Mouse (Mus musculus): ENCODE measurements around the gene Atp1a4. TPM values are rescaled to one million over a fixed set of nuclear protein-coding genes. Genes with fewer than 3 reads are reported as not detected.

Gene Atp1a4
- not detected for polyA plus RNA-seq (2015; fragmentation: Illumina TruSeq; extraction: RNeasy Lipid Tissue Mini Kit (QIAGEN cat#74804); ENCODE audit: insufficient read depth, low read depth, low replicate concordance)

GRCm38 (mm10) chr1:172258314-172258713 lies at the start of gene Atp1a4:
Gene Atp1a4 (minus strand): TSS chr1:172258414.

GRCm38 (mm10) chr1:172297611-172298537 lies 39.7 kb upstream of the Atp1a4 start, which contains the start of gene Atp1a2:
Gene Atp1a2 (minus strand): TSS chr1:172298064.

GRCm38 (mm10) chr1:172261477-172262078 lies 3.4 kb upstream of the Atp1a4 start, which contains the start of gene Igsf8:
Gene Igsf8 (plus strand): TSS chr1:172261641.

GRCm38 (mm10) chr1:172219451-172220406 lies 38.5 kb downstream of the Atp1a4 start, which contains the start of gene Casq1:
Gene Casq1 (minus strand): TSS chr1:172219868.

GRCm38 (mm10) chr1:172206141-172206917 lies 51.9 kb downstream of the Atp1a4 start, which contains the start of gene Pea15a:
Gene Pea15a (minus strand): TSS chr1:172206804.

Other genes starting within 250 kb of the Atp1a4 start
- 1.3 TPM for gene Vangl2, start 230.0 kb downstream of the Atp1a4 start, polyA plus RNA-seq (2015; fragmentation: Illumina TruSeq; extraction: RNeasy Lipid Tissue Mini Kit (QIAGEN cat#74804); ENCODE audit: insufficient read depth, low read depth, low replicate concordance)
- gene Nhlh1, start 200.8 kb downstream of the Atp1a4 start, polyA plus RNA-seq (2015; fragmentation: Illumina TruSeq; extraction: RNeasy Lipid Tissue Mini Kit (QIAGEN cat#74804); ENCODE audit: insufficient read depth, low read depth, low replicate concordance): not detected
- 68.5 TPM for gene Copa, start 175.9 kb downstream of the Atp1a4 start, polyA plus RNA-seq (2015; fragmentation: Illumina TruSeq; extraction: RNeasy Lipid Tissue Mini Kit (QIAGEN cat#74804); ENCODE audit: insufficient read depth, low read depth, low replicate concordance)
- 19.2 TPM for gene Ncstn, start 175.6 kb downstream of the Atp1a4 start, polyA plus RNA-seq (2015; fragmentation: Illumina TruSeq; extraction: RNeasy Lipid Tissue Mini Kit (QIAGEN cat#74804); ENCODE audit: insufficient read depth, low read depth, low replicate concordance)
- gene Pex19, start 131.7 kb downstream of the Atp1a4 start, polyA plus RNA-seq (2015; fragmentation: Illumina TruSeq; extraction: RNeasy Lipid Tissue Mini Kit (QIAGEN cat#74804); ENCODE audit: insufficient read depth, low read depth, low replicate concordance): 19.0 TPM
- 27.7 TPM for gene Dcaf8, start 110.3 kb downstream of the Atp1a4 start, polyA plus RNA-seq (2015; fragmentation: Illumina TruSeq; extraction: RNeasy Lipid Tissue Mini Kit (QIAGEN cat#74804); ENCODE audit: insufficient read depth, low read depth, low replicate concordance)
- 38.0 TPM for gene Pea15a, start 51.6 kb downstream of the Atp1a4 start, polyA plus RNA-seq (2015; fragmentation: Illumina TruSeq; extraction: RNeasy Lipid Tissue Mini Kit (QIAGEN cat#74804); ENCODE audit: insufficient read depth, low read depth, low replicate concordance)
- gene Casq1, start 38.5 kb downstream of the Atp1a4 start, polyA plus RNA-seq (2015; fragmentation: Illumina TruSeq; extraction: RNeasy Lipid Tissue Mini Kit (QIAGEN cat#74804); ENCODE audit: insufficient read depth, low read depth, low replicate concordance): not detected
- 15.7 TPM for gene Igsf8, start 3.2 kb upstream of the Atp1a4 start, polyA plus RNA-seq (2015; fragmentation: Illumina TruSeq; extraction: RNeasy Lipid Tissue Mini Kit (QIAGEN cat#74804); ENCODE audit: insufficient read depth, low read depth, low replicate concordance)
- 6.4 TPM for gene Atp1a2, start 39.6 kb upstream of the Atp1a4 start, polyA plus RNA-seq (2015; fragmentation: Illumina TruSeq; extraction: RNeasy Lipid Tissue Mini Kit (QIAGEN cat#74804); ENCODE audit: insufficient read depth, low read depth, low replicate concordance)
- gene Kcnj9, start 70.9 kb upstream of the Atp1a4 start, polyA plus RNA-seq (2015; fragmentation: Illumina TruSeq; extraction: RNeasy Lipid Tissue Mini Kit (QIAGEN cat#74804); ENCODE audit: insufficient read depth, low read depth, low replicate concordance): not detected
- gene Kcnj10, start 82.8 kb upstream of the Atp1a4 start, polyA plus RNA-seq (2015; fragmentation: Illumina TruSeq; extraction: RNeasy Lipid Tissue Mini Kit (QIAGEN cat#74804); ENCODE audit: insufficient read depth, low read depth, low replicate concordance): not detected
- gene Pigm, start 118.1 kb upstream of the Atp1a4 start, polyA plus RNA-seq (2015; fragmentation: Illumina TruSeq; extraction: RNeasy Lipid Tissue Mini Kit (QIAGEN cat#74804); ENCODE audit: insufficient read depth, low read depth, low replicate concordance): 3.2 TPM
- gene Slamf9, start 216.9 kb upstream of the Atp1a4 start, polyA plus RNA-seq (2015; fragmentation: Illumina TruSeq; extraction: RNeasy Lipid Tissue Mini Kit (QIAGEN cat#74804); ENCODE audit: insufficient read depth, low read depth, low replicate concordance): 1.5 TPM
- gene Igsf9, start 223.4 kb upstream of the Atp1a4 start, polyA plus RNA-seq (2015; fragmentation: Illumina TruSeq; extraction: RNeasy Lipid Tissue Mini Kit (QIAGEN cat#74804); ENCODE audit: insufficient read depth, low read depth, low replicate concordance): 2.0 TPM
- gene Tagln2, start 241.6 kb upstream of the Atp1a4 start, polyA plus RNA-seq (2015; fragmentation: Illumina TruSeq; extraction: RNeasy Lipid Tissue Mini Kit (QIAGEN cat#74804); ENCODE audit: insufficient read depth, low read depth, low replicate concordance): 64.6 TPM